Mouse (Mus musculus): ENCODE measurements around the gene Kidins220. TPM values are rescaled to one million over a fixed set of nuclear protein-coding genes. Genes with fewer than 3 reads are reported as not detected.

The Kidins220 gene
- polyA plus RNA-seq, 1 experiment, result 72.1 TPM

DNA sequence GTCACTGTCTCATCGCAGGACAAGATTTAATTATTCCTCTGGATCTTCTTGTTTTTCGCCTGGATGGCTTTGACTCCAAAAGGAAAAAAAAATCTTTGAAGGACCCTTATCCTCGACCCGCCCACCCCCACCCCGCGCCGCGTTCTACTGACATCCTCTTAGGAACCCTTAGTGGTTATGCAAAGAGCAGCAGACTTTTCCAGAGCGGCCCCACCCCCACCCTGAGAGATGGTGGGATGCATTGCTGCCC, 124.5 kb downstream of the Kidins220 start:
- Histone ChIP-seq H3K27ac (ENCODE audit: control insufficient read depth, insufficient read depth, low read length) (no peak overlapping the region), H3K4me1 (replicated peaks; ENCODE audit: control insufficient read depth, insufficient read depth, low read length) (peaks cover 38% of the 10 kb centered on the region), H3K27me3 (ENCODE audit: control insufficient read depth, insufficient read depth, low read length) (peaks cover 13% of the 10 kb centered on the region), H3K36me3 (ENCODE audit: control insufficient read depth, insufficient read depth, low read length) (no peaks in the 10 kb centered on the region), H3K4me3 (ENCODE audit: control insufficient read depth, insufficient read depth, low read length) (no peak overlapping the region)
- WGBS, result 3% methylated on average over 9 of the region's 9 CpGs
- TF ChIP-seq CTCF (IDR thresholded peaks at IDR 0.05; ENCODE audit: borderline replicate concordance, control insufficient read depth, extremely low read depth, insufficient read depth, low read length, poor library complexity) (no peak), POLR2A (IDR thresholded peaks at IDR 0.05; ENCODE audit: control insufficient read depth, extremely low read depth, insufficient read depth, low read length, poor library complexity) (no peak)
- DNase-seq, result no peak

DNA sequence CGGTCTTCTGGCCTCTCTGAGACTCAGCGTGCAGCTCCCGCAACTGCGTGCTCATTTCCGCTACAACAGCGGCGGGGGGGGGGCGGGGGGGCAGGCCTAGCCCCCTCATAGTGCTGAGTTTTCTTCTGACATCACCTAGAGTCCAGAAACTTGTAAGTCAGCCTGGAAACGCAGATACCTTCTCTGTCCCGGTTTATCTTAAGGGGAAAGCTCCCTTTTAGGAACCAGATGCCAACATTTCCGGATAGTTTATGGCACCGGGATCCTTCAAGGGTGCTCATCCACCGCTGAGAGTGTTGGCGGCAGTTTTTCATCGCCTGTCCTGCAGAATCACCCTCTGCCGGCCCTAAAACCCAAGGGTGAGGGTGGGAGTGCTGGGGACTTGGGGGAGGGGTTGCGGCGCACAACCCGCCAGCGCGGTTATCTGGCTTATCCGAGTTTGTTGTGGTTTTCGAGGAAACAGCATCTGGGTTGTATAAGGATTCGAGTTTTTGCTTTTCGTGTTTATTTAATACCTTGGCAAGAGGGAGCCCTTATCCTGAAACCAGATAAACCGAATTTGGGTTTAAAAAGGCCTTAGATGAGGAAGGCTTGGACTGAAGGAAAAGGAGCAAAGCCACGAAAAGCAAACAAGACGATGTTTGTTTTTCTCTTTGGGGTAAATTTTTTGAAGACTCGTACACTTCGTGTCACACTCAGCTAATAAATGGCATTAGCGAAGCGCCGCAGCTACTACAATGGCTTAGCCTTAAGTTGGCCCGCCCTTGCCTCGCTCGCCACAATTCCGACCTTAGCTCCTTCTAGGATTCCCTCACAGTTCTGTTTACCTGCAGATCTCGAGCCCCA, 125.1 kb downstream of the Kidins220 start:
- no peak for DNase-seq
- Histone ChIP-seq H3K4me3 (ENCODE audit: control insufficient read depth, insufficient read depth, low read length) (0 out of 2 replicates have a peak overlapping the region, but pooled peaks have one; percentile 7), H3K27me3 (ENCODE audit: control insufficient read depth, insufficient read depth, low read length) (peaks cover 13% of the 10 kb centered on the region), H3K36me3 (ENCODE audit: control insufficient read depth, insufficient read depth, low read length) (no peaks in the 10 kb centered on the region), H3K4me1 (replicated peaks; ENCODE audit: control insufficient read depth, insufficient read depth, low read length) (peaks cover 38% of the 10 kb centered on the region), H3K27ac (ENCODE audit: control insufficient read depth, insufficient read depth, low read length) (no peak overlapping the region)
- under 1% methylated on average over 38 of the region's 38 CpGs for WGBS
- TF ChIP-seq CTCF (IDR thresholded peaks at IDR 0.05; ENCODE audit: borderline replicate concordance, control insufficient read depth, extremely low read depth, insufficient read depth, low read length, poor library complexity) (no peak), POLR2A (IDR thresholded peaks at IDR 0.05; ENCODE audit: control insufficient read depth, extremely low read depth, insufficient read depth, low read length, poor library complexity) (no peak)

DNA sequence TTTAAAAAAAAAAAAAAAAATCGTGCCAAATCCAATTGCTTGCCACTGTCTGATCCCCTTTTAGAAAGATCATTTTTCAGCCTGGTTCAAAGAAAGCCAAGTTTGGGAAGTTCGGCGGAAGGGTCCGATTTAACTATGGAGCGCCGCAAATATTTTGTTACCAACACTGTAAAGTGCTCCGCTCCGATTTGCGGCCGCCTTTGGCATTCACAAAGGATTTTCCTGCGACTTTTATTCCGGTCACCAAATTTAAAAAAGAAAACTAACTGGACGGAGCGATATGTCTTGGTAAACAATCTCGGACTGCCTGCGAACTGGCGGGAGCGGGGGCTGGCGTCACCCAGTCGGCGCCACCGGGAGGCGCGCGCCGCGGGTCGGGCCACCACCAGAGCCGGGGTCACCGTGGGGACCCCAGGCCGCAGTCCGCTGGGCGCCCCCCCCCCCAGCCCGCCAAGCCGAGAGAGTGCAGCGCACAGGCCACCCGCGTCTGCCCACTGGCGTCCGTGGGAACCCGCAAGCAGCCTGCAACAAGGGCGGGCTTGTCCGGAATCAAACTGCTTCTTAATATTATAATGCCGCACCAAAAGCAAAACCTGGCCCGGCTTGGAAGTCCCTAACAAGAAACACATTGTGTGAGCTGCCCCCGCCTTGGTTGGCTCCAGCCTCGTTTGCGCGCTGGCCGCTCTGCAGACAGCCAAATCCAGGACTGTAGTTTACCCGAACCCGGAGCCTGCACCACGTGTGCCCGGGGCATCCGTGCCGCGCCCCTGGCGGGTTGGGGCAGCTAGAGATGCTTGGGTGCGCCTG, 125.9 kb downstream of the Kidins220 start:
- 2% methylated on average over 59 of the region's 59 CpGs for WGBS
- no peak for DNase-seq
- peak overlapping the region; percentile 27 for H3K4me3 ChIP-seq (ENCODE audit: control insufficient read depth, insufficient read depth, low read length)
- H3K36me3 ChIP-seq (ENCODE audit: control insufficient read depth, insufficient read depth, low read length), result no peaks in the 10 kb centered on the region
- no peak overlapping the region for H3K27ac ChIP-seq (ENCODE audit: control insufficient read depth, insufficient read depth, low read length)
- no peak for TF ChIP-seq CTCF (IDR thresholded peaks at IDR 0.05; ENCODE audit: borderline replicate concordance, control insufficient read depth, extremely low read depth, insufficient read depth, low read length, poor library complexity)
- no peak for TF ChIP-seq POLR2A (IDR thresholded peaks at IDR 0.05; ENCODE audit: control insufficient read depth, extremely low read depth, insufficient read depth, low read length, poor library complexity)
- H3K27me3 ChIP-seq (ENCODE audit: control insufficient read depth, insufficient read depth, low read length), result peaks cover 13% of the 10 kb centered on the region
- H3K4me1 ChIP-seq (replicated peaks; ENCODE audit: control insufficient read depth, insufficient read depth, low read length), result peaks cover 36% of the 10 kb centered on the region

DNA sequence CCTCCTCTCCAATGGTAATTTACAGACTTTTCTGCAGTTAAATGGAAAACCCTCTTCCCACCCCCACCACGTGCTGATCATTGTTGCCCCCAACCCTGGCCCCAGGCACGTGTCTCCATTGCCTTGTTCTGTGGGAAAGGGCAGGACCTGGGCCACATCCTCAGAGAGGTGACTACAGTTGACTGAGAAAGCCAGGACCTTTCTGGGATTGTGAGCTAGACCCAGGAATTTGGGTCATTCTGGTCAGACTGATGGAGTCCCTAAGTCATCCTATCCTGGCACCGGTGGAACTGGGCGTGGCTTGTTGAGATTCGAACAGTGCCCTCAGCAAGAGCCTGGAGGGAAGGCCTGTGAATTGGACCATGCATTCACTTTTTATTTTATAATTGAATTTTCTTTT, 126.7 kb downstream of the Kidins220 start:
- Histone ChIP-seq H3K4me1 (replicated peaks; ENCODE audit: control insufficient read depth, insufficient read depth, low read length) (peaks cover 35% of the 10 kb centered on the region), H3K27me3 (ENCODE audit: control insufficient read depth, insufficient read depth, low read length) (peaks cover 13% of the 10 kb centered on the region), H3K4me3 (ENCODE audit: control insufficient read depth, insufficient read depth, low read length) (no peak overlapping the region), H3K36me3 (ENCODE audit: control insufficient read depth, insufficient read depth, low read length) (no peaks in the 10 kb centered on the region), H3K27ac (ENCODE audit: control insufficient read depth, insufficient read depth, low read length) (no peak overlapping the region)
- DNase-seq, result no peak
- 53% methylated on average over 5 of the region's 5 CpGs for WGBS
- TF ChIP-seq CTCF (IDR thresholded peaks at IDR 0.05; ENCODE audit: borderline replicate concordance, control insufficient read depth, extremely low read depth, insufficient read depth, low read length, poor library complexity) (no peak), POLR2A (IDR thresholded peaks at IDR 0.05; ENCODE audit: control insufficient read depth, extremely low read depth, insufficient read depth, low read length, poor library complexity) (no peak)

DNA sequence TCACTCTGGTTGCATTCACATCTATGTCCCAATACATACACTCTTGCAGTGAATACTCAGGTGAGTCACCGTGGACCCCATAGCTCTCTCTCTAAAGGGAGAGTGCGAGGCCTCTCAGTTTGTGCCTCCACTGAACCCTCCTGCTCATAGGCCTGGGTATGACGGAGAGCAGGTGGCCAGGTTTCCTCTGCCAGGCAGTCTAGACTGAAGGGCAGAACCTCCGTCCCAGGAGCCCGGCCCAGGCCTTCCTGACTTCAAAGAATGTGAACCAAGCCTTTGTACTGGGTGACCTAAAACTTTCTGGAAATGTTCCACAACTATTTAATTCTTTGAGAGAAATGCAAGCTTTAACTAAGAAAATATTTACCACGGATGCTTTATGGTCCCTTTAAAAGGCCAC, 129.2 kb downstream of the Kidins220 start:
- no peak overlapping the region for H3K4me3 ChIP-seq (ENCODE audit: control insufficient read depth, insufficient read depth, low read length)
- no peak for DNase-seq
- 84% methylated on average over 6 of the region's 6 CpGs for WGBS
- H3K27me3 ChIP-seq (ENCODE audit: control insufficient read depth, insufficient read depth, low read length), result peaks cover 13% of the 10 kb centered on the region
- no peaks in the 10 kb centered on the region for H3K36me3 ChIP-seq (ENCODE audit: control insufficient read depth, insufficient read depth, low read length)
- no peak overlapping the region for H3K27ac ChIP-seq (ENCODE audit: control insufficient read depth, insufficient read depth, low read length)
- H3K4me1 ChIP-seq (replicated peaks; ENCODE audit: control insufficient read depth, insufficient read depth, low read length), result peaks cover 19% of the 10 kb centered on the region
- TF ChIP-seq POLR2A (IDR thresholded peaks at IDR 0.05; ENCODE audit: control insufficient read depth, extremely low read depth, insufficient read depth, low read length, poor library complexity) (no peak), CTCF (IDR thresholded peaks at IDR 0.05; ENCODE audit: borderline replicate concordance, control insufficient read depth, extremely low read depth, insufficient read depth, low read length, poor library complexity) (no peak)

DNA sequence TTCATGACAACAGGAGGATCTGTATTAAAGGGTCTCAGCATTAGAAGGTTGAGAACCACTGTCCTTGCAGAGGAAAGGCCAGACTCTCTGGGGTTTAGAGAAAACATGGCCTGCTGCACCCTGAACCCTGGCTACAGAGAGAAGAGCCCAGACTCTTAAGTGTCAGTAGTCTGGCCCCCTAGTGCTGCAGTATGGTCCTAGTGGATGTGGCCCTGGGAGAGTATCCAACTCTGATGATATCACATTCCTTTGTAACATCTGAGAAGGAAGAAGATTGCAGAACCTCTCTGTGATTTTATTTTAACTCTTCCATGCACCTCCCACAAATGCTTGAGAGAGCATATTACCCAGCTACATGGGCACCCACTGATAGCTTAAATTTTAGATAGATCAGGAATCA, 129.8 kb downstream of the Kidins220 start:
- Histone ChIP-seq H3K36me3 (ENCODE audit: control insufficient read depth, insufficient read depth, low read length) (no peaks in the 10 kb centered on the region), H3K27ac (ENCODE audit: control insufficient read depth, insufficient read depth, low read length) (no peak overlapping the region), H3K4me1 (replicated peaks; ENCODE audit: control insufficient read depth, insufficient read depth, low read length) (peaks cover 13% of the 10 kb centered on the region), H3K27me3 (ENCODE audit: control insufficient read depth, insufficient read depth, low read length) (peaks cover 11% of the 10 kb centered on the region), H3K4me3 (ENCODE audit: control insufficient read depth, insufficient read depth, low read length) (no peak overlapping the region)
- no peak for TF ChIP-seq CTCF (IDR thresholded peaks at IDR 0.05; ENCODE audit: borderline replicate concordance, control insufficient read depth, extremely low read depth, insufficient read depth, low read length, poor library complexity)
- no peak for TF ChIP-seq POLR2A (IDR thresholded peaks at IDR 0.05; ENCODE audit: control insufficient read depth, extremely low read depth, insufficient read depth, low read length, poor library complexity)
- DNase-seq, result no peak

All from thymus, adult 2 months (tissue).